Mouse (Mus musculus): ENCODE results near the gene Glis3.

- TF ChIP-seq POLR2A (IDR thresholded peaks at IDR 0.05; ENCODE audit: control insufficient read depth, low read depth, low read length) (no peak), CTCF (IDR thresholded peaks at IDR 0.05; ENCODE audit: control insufficient read depth, insufficient read depth, insufficient replicate concordance, low read depth, low read length) (no peak)
Observed at GRCm38 (mm10) chr19:28555181-28555929, 124.5 kb downstream of the Glis3 start.
